Mouse (Mus musculus): Measurements from ENCODE around the gene Rdh5.

The Rdh5 gene

GRCm38 (mm10) chr10:128904812-128905211 lies 17.9 kb downstream of the Rdh5 start:
- no peak for DNase-seq (ENCODE audit: low spot score)

- DNase-seq (ENCODE audit: low spot score), result no peak
These were observed 20.2 kb downstream of the Rdh5 start for GRCm38 (mm10) chr10:128902409-128902988.

- no peak for DNase-seq (ENCODE audit: low spot score)
These were observed 21.3 kb downstream of the Rdh5 start for GRCm38 (mm10) chr10:128901409-128901808.

GRCm38 (mm10) chr10:128900698-128901097 lies 22.0 kb downstream of the Rdh5 start, which contains the start of gene Cd63:
Gene Cd63 (plus strand): TSS chr10:128900989.
- no peak for DNase-seq (ENCODE audit: low spot score)

GRCm38 (mm10) chr10:128899759-128900490 lies 22.8 kb downstream of the Rdh5 start:
- DNase-seq (ENCODE audit: low spot score), result no peak

GRCm38 (mm10) chr10:128897501-128897900 lies 25.2 kb downstream of the Rdh5 start:
- no peak for DNase-seq (ENCODE audit: low spot score)

GRCm38 (mm10) chr10:128896807-128897206 lies 25.9 kb downstream of the Rdh5 start:
- no peak for DNase-seq (ENCODE audit: low spot score)

- peak; percentile 59 for DNase-seq (ENCODE audit: low spot score)
These were observed 26.6 kb downstream of the Rdh5 start for GRCm38 (mm10) chr10:128895952-128896693.

GRCm38 (mm10) chr10:128895437-128895836 lies 27.3 kb downstream of the Rdh5 start:
- no peak for DNase-seq (ENCODE audit: low spot score)

GRCm38 (mm10) chr10:128892246-128892645 lies 30.4 kb downstream of the Rdh5 start:
- DNase-seq (ENCODE audit: low spot score), result no peak

- peak; percentile 65 for DNase-seq (ENCODE audit: low spot score)
These were observed 31.2 kb downstream of the Rdh5 start, which contains the start of gene Gdf11 for GRCm38 (mm10) chr10:128891296-128892094. Gene Gdf11 (minus strand): TSS chr10:128891718.

GRCm38 (mm10) chr10:128890383-128891295 lies 32.0 kb downstream of the Rdh5 start:
- no peak for DNase-seq (ENCODE audit: low spot score)

GRCm38 (mm10) chr10:128889846-128890245 lies 32.8 kb downstream of the Rdh5 start:
- DNase-seq (ENCODE audit: low spot score), result no peak

GRCm38 (mm10) chr10:128888941-128889827 lies 33.5 kb downstream of the Rdh5 start:
- no peak for DNase-seq (ENCODE audit: low spot score)

GRCm38 (mm10) chr10:128882067-128882466 lies 40.6 kb downstream of the Rdh5 start:
- no peak for DNase-seq (ENCODE audit: low spot score)

- no peak for DNase-seq (ENCODE audit: low spot score)
These were observed 43.9 kb downstream of the Rdh5 start for GRCm38 (mm10) chr10:128878811-128879210.

- no peak for DNase-seq (ENCODE audit: low spot score)
These were observed 44.4 kb downstream of the Rdh5 start for GRCm38 (mm10) chr10:128878291-128878690.

- DNase-seq (ENCODE audit: low spot score), result no peak
These were observed 52.3 kb downstream of the Rdh5 start for GRCm38 (mm10) chr10:128870341-128870740.

- DNase-seq (ENCODE audit: low spot score), result no peak
These were observed 56.2 kb downstream of the Rdh5 start for GRCm38 (mm10) chr10:128866518-128866917.

- no peak for DNase-seq (ENCODE audit: low spot score)
These were observed 56.6 kb downstream of the Rdh5 start for GRCm38 (mm10) chr10:128866042-128866441.
